Mouse (Mus musculus) embryo, embryonic 10.5 days (tissue): ENCODE measurements around the gene Erich6.
"Not testable (repeated sequence)": the region's sequence is repeated elsewhere in the genome, so short reads cannot be mapped to it uniquely, and the experiment has no call there.

ENCODE experiments used
- DNase-seq: peaks from one replicate; pipeline ENCODE4 v3.0.0-alpha.2; 2015; ENCODE audit warnings: low spot score

Gene Erich6

GRCm38 (mm10) chr3:58646180-58646579, 9.2 kb upstream of the Erich6 start:
- DNase-seq: no peak

- no peak for DNase-seq
These were observed 5.3 kb downstream of the Erich6 start for GRCm38 (mm10) chr3:58631693-58632092.

- no peak for DNase-seq
These were observed 12.0 kb downstream of the Erich6 start for GRCm38 (mm10) chr3:58624981-58625380.

- no peak for DNase-seq
These were observed 14.2 kb downstream of the Erich6 start for GRCm38 (mm10) chr3:58622665-58623394.

- DNase-seq: no peak
These were observed 15.9 kb downstream of the Erich6 start for GRCm38 (mm10) chr3:58621066-58621465.

- no peak for DNase-seq
These were observed 27.0 kb downstream of the Erich6 start for GRCm38 (mm10) chr3:58609985-58610384.

GRCm38 (mm10) chr3:58608506-58608905, 28.5 kb downstream of the Erich6 start:
- peak; percentile 47 for DNase-seq

- DNase-seq: peak; percentile 15
These were observed 43.4 kb downstream of the Erich6 start for GRCm38 (mm10) chr3:58593623-58594022.

GRCm38 (mm10) chr3:58592666-58593065, 44.3 kb downstream of the Erich6 start:
- DNase-seq: not testable (repeated sequence)

GRCm38 (mm10) chr3:58590544-58590943, 46.5 kb downstream of the Erich6 start:
- not testable (repeated sequence) for DNase-seq

GRCm38 (mm10) chr3:58582788-58583426, 54.1 kb downstream of the Erich6 start:
- no peak for DNase-seq

- DNase-seq: no peak
These were observed 54.7 kb downstream of the Erich6 start for GRCm38 (mm10) chr3:58582297-58582696.

GRCm38 (mm10) chr3:58581530-58581929, 55.5 kb downstream of the Erich6 start:
- DNase-seq: no peak

- peak; percentile 50 for DNase-seq
These were observed 59.4 kb downstream of the Erich6 start for GRCm38 (mm10) chr3:58577506-58578050.

- peak; percentile 55 for DNase-seq
These were observed 59.9 kb downstream of the Erich6 start for GRCm38 (mm10) chr3:58577067-58577503.

GRCm38 (mm10) chr3:58576137-58577066, 60.6 kb downstream of the Erich6 start, which contains the start of gene Selenot:
TSS of gene Selenot (plus strand) at chr3:58576636.
- peak; percentile 97 for DNase-seq

GRCm38 (mm10) chr3:58570821-58571220, 66.2 kb downstream of the Erich6 start:
- no peak for DNase-seq
